In genomic region chr9:69303346-69303944, GRCm38 (mm10) we compare ENCODE assay signal across 12 mouse cellular contexts.
"Had no signal": no experiment of that assay in that cellular context is flagged by ENCODE, and none has a peak within 500 bp of the region (broad histone marks: within the 10 kb centered on the region; RNA-seq: fewer than 3 reads in every experiment).

No protein-coding gene starts in this region.

- H3K36me3 ChIP-seq: lung, embryonic 15.5 days; neural tube, embryonic 12.5 days had no signal

- H3K27ac ChIP-seq: lung, embryonic 15.5 days; macrophage; neural tube, embryonic 12.5 days had no signal

- DNase-seq: kidney, adult 8-10 months; kidney, postnatal 25 days; layer of hippocampus, adult 9-11 months; lung, postnatal 14 days; right cerebral cortex, postnatal 14 days; thymus, postnatal 36 days had no signal

- H3K9me3 ChIP-seq: lung, embryonic 15.5 days; megakaryocyte, embryonic 14.5 days; neural tube, embryonic 12.5 days had no signal

- H3K4me2 ChIP-seq: liver, embryonic 11.5 days; lung, embryonic 15.5 days; neural tube, embryonic 12.5 days had no signal

- H3K4me3 ChIP-seq: lung, embryonic 15.5 days; megakaryocyte, embryonic 14.5 days; neural tube, embryonic 12.5 days had no signal

- H3K27me3 ChIP-seq: lung, embryonic 15.5 days had no signal

- H3K9ac ChIP-seq: lung, embryonic 15.5 days; neural tube, embryonic 12.5 days had no signal

- ATAC-seq: intestine, postnatal 0 days had no signal
